Mouse (Mus musculus) kidney, adult 8-10 months (tissue): ENCODE measurements around the gene Slc17a1.

ENCODE experiments used
- DNase-seq, 2 experiments: peaks; one replicate each; pipeline ENCODE4 v3.0.0; 2022

The Slc17a1 gene

GRCm38 (mm10) chr13:23889011-23889605, 21.6 kb downstream of the Slc17a1 start:
- peak; percentile 66 to 75 for DNase-seq

GRCm38 (mm10) chr13:23892592-23893268, 25.2 kb downstream of the Slc17a1 start:
- no peak for DNase-seq

GRCm38 (mm10) chr13:23893269-23893593, 25.7 kb downstream of the Slc17a1 start:
- no peak for DNase-seq

- DNase-seq: no peak
Observed at GRCm38 (mm10) chr13:23898242-23898641, 30.7 kb downstream of the Slc17a1 start.

- no peak for DNase-seq
Observed at GRCm38 (mm10) chr13:23906906-23907305, 39.4 kb downstream of the Slc17a1 start.

GRCm38 (mm10) chr13:23910121-23910520, 42.6 kb downstream of the Slc17a1 start:
- no peak for DNase-seq

GRCm38 (mm10) chr13:23911335-23911734, 43.8 kb downstream of the Slc17a1 start:
- no peak for DNase-seq

- DNase-seq: peak in 1 of 2 experiments; percentile 21
Observed at GRCm38 (mm10) chr13:23913791-23914306, 46.3 kb downstream of the Slc17a1 start.

GRCm38 (mm10) chr13:23914376-23915167, 47.0 kb downstream of the Slc17a1 start, which contains the start of gene Slc17a4:
Slc17a4 (minus strand) TSS chr13:23915009.
- peak; percentile 31 to 36 for DNase-seq

- DNase-seq: no peak
Observed at GRCm38 (mm10) chr13:23916132-23916531, 48.6 kb downstream of the Slc17a1 start.

- DNase-seq: peak in 1 of 2 experiments; percentile 37
Observed at GRCm38 (mm10) chr13:23917674-23918073, 50.1 kb downstream of the Slc17a1 start.

- DNase-seq: no peak
Observed at GRCm38 (mm10) chr13:23925792-23926191, 58.2 kb downstream of the Slc17a1 start.

- DNase-seq: no peak
Observed at GRCm38 (mm10) chr13:23928637-23929036, 61.1 kb downstream of the Slc17a1 start.

- DNase-seq: no peak
Observed at GRCm38 (mm10) chr13:23930461-23930860, 62.9 kb downstream of the Slc17a1 start.

GRCm38 (mm10) chr13:23930904-23931303, 63.4 kb downstream of the Slc17a1 start:
- no peak for DNase-seq

- no peak for DNase-seq
Observed at GRCm38 (mm10) chr13:23933421-23934210, 66.1 kb downstream of the Slc17a1 start, which contains the start of gene Hist1h2ba. Hist1h2ba (minus strand) TSS chr13:23934156.

- no peak for DNase-seq
Observed at GRCm38 (mm10) chr13:23934211-23934520, 66.6 kb downstream of the Slc17a1 start, which contains the start of gene Hist1h2aa. Hist1h2aa (plus strand) TSS chr13:23934462.

GRCm38 (mm10) chr13:23938699-23939098, 71.1 kb downstream of the Slc17a1 start:
- peak; percentile 28 to 68 for DNase-seq

- peak in 1 of 2 experiments; percentile 18 for DNase-seq
Observed at GRCm38 (mm10) chr13:23940291-23940690, 72.7 kb downstream of the Slc17a1 start.

- DNase-seq: no peak
Observed at GRCm38 (mm10) chr13:23942861-23943260, 75.3 kb downstream of the Slc17a1 start.
